Mouse (Mus musculus): ENCODE data around the gene Cntnap4. TPM values are rescaled to one million over a fixed set of nuclear protein-coding genes. Genes with fewer than 3 reads are reported as not detected.

The Cntnap4 gene
- polyA plus RNA-seq, 1 experiment from 2014 or later = 1.7 TPM

- no peaks in the 10 kb centered on the region for H3K9me3 ChIP-seq (replicated peaks; ENCODE audit: control insufficient read depth, low read length)
- no peak overlapping the region for H3K27ac ChIP-seq (ENCODE audit: low read length)
- no peak for ATAC-seq (ENCODE audit: insufficient read depth, low FRiP score)
- H3K36me3 ChIP-seq (ENCODE audit: control insufficient read depth, insufficient read depth, low read length) = no peaks in the 10 kb centered on the region
- H3K27me3 ChIP-seq (ENCODE audit: control insufficient read depth, insufficient read depth, low read length) = no peaks in the 10 kb centered on the region
- H3K4me1 ChIP-seq (ENCODE audit: control insufficient read depth, insufficient read depth, low read length) = no peaks in the 10 kb centered on the region
- H3K4me3 ChIP-seq (replicated peaks; ENCODE audit: low read length) = no peak overlapping the region
- no peak overlapping the region for H3K4me2 ChIP-seq (ENCODE audit: low read depth, low read length)
- no peak overlapping the region for H3K9ac ChIP-seq (ENCODE audit: low read length)
Measured at GRCm38 (mm10) chr8:112922151-112922550, 352.3 kb downstream of the Cntnap4 start.

- Histone ChIP-seq H3K27me3 (ENCODE audit: control insufficient read depth, insufficient read depth, low read length) (no peaks in the 10 kb centered on the region), H3K36me3 (ENCODE audit: control insufficient read depth, insufficient read depth, low read length) (no peaks in the 10 kb centered on the region), H3K4me3 (replicated peaks; ENCODE audit: low read length) (no peak overlapping the region), H3K4me1 (ENCODE audit: control insufficient read depth, insufficient read depth, low read length) (no peaks in the 10 kb centered on the region), H3K9me3 (replicated peaks; ENCODE audit: control insufficient read depth, low read length) (no peaks in the 10 kb centered on the region), H3K4me2 (ENCODE audit: low read depth, low read length) (no peak overlapping the region), H3K9ac (ENCODE audit: low read length) (no peak overlapping the region), H3K27ac (ENCODE audit: low read length) (no peak overlapping the region)
- no peak for ATAC-seq (ENCODE audit: insufficient read depth, low FRiP score)
- 87% methylated on average over 5 of the region's 5 CpGs for WGBS
Measured at GRCm38 (mm10) chr8:112922789-112923188, 352.9 kb downstream of the Cntnap4 start.

All from stomach, embryonic 16.5 days (tissue).